Mouse (Mus musculus) frontal cortex, adult 2 months (tissue): Measurements from ENCODE around the gene Gm3435. TPM values are rescaled to one million over a fixed set of nuclear protein-coding genes. Genes with fewer than 3 reads are reported as not detected.
"Not testable (repeated sequence)": the region's sequence is repeated elsewhere in the genome, so short reads cannot be mapped to it uniquely, and the experiment has no call there.

Experiments
- DNase-seq, 2 experiments: peaks; one replicate each; pipeline ENCODE4 v3.0.0; 2022; ENCODE audit warnings: low spot score in 1 of 2; ENCODE audit errors: extremely low spot score in 1 of 2
- polyA plus RNA-seq: library from polyadenylated mRNA; depleted of rRNA; stranded (reverse); fragments of >200 nt; gene quantifications from 2 replicates; pipeline ENCODE4 v1.2.3, GENCODE M21; 2012; rRNA removed

The Gm3435 gene
- polyA plus RNA-seq, 1 experiment, result 9.2 TPM

DNA sequence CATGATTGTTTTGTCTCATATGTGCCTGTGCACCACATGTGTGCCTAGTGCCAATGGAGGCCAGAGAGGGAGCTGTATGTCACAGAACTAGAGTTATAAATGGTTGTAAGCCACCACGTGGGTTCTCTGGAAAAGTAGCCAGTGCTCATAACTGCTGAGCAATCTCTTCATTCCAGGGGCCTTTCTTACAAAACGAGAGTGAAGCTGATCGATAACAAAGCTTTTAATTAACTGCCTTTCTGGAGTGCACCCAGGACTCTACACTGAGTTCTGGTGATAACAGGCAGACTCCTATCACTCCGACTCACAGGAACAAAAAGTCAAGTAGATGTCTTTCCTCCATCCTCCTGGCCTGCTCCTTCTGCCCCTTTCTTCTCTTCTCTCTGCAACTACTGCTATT is 21.4 kb downstream of the Gm3435 start:
- DNase-seq, result not testable (repeated sequence)

DNA sequence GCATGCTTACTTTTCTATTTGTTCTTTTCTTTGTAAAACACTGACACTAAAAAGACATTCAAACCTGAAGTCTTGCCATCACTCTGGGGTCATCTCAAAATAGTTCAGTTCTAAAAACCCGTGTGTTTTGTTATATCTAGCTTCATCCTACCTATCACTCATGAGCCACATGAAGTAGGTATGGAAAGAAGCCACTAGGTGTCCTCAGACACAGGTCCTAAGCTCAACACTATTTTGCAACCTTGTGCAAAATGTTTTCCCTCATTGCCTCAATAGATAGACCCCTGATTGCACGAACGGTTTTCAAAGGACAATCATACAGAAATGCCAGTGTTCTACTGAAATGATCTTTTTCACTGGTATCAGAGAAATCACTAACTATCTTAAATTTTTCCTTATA is 30.5 kb downstream of the Gm3435 start:
- DNase-seq, result not testable (repeated sequence)

DNA sequence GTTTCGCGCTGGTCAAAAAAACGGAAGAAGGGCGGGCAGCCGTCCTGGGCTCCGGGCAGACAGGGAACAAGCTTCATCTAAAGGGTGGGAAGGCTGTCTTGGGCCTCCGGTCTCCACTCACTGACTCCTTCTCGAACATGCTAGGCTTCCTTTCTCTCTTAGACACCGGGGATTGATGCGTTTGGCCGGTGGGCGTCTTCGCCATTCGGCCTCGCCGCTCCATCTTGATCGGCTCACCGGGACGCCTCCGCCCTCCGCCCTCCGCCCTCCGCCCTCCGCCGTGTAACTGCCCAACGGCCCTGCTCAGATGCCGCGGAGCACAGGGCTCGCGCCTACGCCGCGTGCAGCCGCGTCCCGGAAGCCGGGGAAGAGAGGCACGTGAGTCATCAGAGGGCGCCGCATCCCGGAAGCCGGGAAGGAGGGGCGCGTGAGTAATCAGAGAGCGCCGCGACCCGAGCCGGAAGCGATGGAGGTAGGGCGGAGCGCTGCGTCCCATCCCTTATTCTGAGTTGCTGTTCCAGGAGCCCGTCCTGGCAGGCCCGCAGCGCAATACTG is 31.3 kb downstream of the Gm3435 start, which contains the start of the genes Ermard, Tcte3 and Gm3448:
Ermard (plus strand) TSS at position 34 of the 555 bp plus-strand sequence.
Tcte3 (minus strand) TSS at position 314 of the 555 bp plus-strand sequence.
Gm3448 (minus strand) TSS at position 363 of the 555 bp plus-strand sequence.
- not testable (repeated sequence) for DNase-seq

DNA sequence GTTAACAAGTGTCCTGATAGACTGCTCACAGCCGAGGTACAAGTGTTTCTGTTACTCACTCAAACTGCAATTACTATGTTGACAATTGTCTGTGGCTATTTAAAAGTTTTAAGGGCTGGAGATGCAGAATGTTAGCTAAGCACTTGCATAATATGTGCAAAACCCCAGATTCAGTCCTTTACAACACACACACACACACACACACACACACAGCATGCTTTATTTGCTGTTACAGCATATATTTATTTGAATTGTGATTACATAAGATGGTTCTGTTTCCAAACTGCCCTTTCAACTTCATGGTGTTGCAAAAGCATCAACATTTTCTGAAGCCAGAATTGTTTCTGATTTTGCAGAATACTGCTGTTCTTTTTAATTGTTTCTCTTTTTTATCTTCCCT is 40.4 kb downstream of the Gm3435 start:
- not testable (repeated sequence) for DNase-seq

DNA sequence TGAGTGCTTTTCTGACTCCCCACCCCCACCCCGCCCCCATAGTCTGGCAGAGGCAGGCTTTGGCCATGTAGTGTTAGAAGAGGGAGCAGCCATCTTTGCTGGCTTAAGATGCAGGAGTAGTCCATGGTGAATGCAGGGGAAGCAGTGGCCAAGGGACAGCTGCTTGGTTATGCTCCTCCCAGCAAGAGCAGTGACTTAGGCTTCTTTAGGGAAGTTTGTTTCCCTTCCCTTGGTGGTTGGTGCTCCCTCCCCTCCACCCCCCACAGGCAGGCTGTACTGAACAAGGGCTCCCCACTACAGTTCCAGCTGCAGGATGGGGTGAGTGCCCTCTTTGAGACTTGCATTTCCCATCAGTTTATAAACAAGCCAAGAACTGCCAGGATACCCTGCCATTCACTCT is 42.8 kb downstream of the Gm3435 start:
- DNase-seq, result not testable (repeated sequence)

DNA sequence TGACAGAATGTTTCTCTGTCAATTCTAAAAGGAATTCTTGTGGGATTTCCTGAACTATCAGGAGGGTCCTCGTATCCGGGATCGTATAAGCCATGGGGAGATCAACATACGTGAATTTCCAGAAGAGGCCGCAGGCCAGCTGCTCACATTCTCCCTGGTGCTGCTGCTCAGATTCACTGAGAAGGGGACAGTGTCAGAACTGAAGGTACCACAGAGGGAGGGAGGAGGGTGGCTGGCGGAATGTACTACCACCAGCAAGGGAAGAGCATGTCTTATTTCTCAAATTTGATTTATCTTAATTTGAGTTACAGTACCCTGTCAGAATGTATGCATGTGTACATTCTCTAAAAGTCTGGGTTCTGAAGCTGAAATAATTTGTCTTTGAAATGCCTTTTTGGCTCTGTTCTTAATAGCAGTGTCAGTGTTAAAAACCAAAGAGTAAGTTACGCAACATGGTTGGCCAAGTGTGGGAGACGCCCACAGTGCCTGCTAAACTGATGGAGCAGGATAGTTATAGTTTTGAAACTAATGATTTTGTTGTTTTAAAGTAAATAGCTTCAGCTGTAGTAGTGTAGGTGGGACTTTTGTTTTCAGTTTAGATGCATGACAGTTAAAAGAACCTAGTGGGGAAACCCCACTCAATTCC is 43.3 kb downstream of the Gm3435 start:
- DNase-seq, result not testable (repeated sequence)

DNA sequence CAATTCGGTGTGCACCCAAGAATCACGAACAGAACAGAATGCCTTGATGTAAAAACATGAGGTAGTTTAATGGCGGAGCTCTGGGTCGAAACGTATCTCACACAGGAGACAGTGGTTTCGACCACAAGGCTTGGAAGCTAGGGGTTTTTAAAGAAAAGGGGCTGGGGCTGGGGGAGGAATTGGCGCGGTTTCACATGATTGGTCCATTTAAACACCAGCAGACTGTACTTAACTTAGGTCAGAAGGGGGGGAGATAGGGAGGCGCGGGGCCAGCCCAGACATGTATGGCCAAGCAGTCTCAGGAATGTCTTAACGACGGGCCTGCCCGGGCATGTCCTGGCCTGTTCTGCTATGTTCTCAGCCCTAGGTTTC is 43.8 kb downstream of the Gm3435 start:
- not testable (repeated sequence) for DNase-seq

DNA sequence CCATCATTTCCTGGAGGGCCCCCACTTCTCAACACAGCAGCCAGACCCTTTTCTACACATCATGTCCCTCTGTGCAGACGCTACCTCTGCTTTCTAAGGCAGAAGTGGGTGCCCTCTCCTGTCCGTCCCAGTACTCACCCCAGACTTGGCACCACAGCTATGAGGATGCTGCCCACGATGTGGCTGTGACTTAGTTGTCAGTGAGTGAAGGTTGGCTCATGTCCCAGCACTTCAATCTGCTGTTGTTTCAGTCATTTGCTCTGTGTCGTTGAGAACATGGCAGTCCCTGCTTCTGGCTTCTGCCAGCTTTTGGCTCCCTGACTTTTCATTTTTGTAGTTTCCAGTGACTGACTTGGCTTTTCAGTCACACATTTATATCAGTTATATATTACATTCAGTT is 45.9 kb downstream of the Gm3435 start:
- DNase-seq, result peak; percentile 43 to 54

DNA sequence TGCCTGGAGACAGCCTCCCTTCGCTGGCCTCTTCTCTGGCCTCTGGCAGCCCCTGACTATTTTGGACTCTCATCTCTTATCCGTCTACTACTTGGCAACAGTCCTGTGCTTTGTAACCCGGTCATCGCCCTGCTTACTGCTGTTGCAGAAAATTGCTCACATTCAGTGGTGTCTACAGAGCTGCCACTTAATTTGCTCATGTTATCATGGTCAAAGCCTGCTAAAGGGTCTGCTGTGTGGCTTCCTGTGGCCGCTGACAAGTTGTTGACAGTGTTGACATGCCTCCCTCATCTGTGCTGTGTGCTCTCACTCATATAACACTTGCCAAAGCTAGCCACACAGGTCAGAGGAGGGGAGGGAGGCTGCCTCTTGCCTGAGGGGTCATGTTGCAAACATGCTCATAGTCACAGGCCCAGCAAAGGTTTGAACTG is 48.2 kb downstream of the Gm3435 start:
- no peak for DNase-seq

DNA sequence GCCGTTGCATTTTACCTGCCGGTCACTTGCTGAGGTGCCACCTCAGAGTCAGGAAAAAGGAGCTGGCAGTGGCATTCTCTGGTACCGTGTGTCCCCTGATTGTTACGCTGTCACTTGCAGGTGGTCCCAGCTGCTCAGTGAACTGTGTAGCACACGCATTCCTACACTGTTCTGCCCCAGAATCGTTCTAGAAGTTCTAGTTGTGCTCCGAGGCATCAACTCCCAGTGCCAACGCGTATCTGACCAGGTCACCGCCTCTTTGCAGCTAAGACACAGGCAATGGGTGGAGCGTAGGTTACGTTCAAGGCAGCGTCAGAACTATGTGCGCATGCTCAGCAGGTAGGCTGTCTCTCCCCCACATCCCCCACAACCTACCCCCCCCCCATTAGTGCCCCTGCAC is 49.7 kb downstream of the Gm3435 start:
- no peak for DNase-seq

DNA sequence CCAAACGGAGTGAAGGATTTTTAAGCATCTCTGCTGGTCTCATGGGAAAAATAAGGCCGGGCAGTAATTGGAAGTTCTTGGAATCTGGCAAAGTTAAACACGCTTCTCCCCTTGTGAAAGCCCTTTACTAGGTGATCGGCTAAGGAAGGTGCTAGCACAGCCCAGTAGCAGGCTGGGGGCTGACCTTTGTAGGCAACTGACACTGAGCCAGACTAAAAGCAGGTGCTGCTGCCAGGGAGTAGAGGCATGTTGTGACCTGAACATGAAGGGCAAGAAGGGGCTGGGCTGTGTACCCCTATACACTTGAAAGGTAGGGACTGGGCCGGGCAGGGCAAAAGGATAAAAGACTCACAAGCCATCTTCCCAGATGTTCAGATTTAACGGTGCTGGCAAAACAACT is 50.4 kb downstream of the Gm3435 start:
- no peak for DNase-seq

DNA sequence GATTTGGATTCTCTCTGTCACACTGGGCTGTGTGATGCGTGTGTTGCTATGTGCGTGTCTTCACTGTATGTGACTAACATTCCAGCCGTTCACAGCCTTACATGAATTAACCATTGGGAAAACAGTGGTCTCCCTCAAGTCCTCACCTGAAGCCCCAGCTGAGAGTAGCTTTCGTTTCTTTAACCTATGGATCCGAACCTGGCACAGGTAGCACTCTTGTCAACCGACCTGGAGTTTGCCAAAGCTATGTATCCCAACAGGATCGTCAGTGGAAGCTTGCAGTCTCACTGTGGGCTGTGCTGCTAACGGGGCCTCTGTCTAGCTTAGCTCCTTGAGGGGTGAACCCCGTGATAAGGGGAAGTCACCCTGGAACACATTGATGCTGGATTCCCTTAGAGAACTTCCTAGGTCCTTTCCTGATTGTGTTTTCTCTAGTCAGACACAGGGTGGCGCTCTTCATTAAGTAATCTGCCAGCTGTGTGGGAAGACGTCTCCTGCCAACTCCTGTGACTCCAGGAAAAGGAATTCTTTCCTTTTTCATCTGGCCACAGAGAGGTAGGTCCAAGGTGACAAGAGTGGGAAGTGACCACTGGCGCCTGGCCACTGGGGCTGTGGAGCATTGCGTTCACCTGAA is 55.5 kb downstream of the Gm3435 start:
- peak in 1 of 2 experiments; percentile 86 for DNase-seq

DNA sequence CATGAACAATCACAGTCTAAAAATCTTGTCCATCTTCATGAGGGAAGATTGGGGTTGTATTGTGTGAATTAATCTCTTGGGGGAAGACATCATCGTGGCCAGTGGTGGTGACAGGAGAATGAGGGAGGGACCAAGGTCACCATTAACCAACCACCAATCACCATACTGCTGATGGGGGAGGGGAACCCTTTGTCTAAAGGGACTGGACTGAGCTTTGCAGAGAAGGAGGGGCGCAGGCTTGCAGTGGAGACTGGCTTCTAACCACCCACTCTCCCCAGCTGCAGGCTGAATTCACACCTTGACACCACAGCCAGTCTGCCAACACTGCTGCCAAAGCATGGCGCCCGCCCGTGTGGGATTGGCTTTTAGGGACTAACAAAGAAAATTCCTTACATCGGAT is 56.1 kb downstream of the Gm3435 start:
- DNase-seq, result no peak

DNA sequence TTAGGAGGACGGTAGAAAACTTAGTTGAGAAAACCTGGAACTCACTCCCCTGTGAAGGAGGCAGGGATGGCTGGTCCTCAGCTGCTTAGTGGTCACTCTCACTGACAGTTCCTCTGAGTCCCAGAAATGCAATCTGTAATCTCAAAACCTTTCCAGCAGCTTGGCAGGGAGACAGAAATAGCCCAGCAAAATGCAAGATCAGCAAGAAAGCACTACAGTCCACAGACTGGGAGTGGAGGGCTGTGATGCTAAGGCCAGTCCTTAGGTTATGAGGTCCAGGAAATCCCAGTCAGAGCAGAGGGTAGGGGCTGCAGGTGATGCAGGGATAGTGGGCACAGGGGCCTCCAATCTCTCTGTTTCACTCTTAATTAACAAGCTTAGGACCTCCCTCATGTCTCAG is 56.9 kb downstream of the Gm3435 start:
- no peak for DNase-seq

DNA sequence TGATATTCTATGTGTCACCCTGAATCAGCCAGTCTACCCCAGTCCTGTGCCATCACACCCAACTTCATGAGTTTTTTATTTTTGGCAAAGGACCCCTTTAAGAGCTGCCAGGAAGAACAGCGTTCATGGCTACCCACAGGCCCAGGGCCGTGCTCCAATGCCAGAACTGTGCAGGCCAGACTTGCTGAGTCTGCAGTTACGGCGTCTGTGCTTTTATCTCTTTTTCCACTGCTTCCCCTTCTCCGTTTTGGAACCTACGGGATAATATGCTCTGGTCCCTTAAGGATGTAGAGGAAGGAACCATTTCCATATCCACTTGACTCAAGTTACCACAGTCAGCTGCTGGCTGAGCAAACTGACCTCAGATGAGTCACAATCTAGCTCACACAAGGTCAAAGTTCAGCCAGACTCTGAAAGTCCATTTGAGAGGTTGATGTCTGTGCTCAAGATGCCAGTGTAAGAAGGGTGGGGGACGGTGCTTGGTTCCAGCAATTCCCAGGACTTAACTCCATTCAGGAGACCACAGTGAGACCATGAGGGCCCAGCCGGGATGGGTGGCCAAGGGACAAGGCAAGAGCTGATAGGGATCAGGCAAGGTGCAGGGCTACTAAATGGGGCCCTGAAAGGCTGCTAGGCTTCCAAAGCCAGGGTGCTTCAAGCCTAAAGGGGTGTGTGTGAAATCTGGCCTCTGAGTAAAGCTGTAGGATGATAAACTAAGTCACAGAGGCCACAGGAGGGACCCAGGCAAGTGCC is 58.2 kb downstream of the Gm3435 start:
- no peak for DNase-seq

DNA sequence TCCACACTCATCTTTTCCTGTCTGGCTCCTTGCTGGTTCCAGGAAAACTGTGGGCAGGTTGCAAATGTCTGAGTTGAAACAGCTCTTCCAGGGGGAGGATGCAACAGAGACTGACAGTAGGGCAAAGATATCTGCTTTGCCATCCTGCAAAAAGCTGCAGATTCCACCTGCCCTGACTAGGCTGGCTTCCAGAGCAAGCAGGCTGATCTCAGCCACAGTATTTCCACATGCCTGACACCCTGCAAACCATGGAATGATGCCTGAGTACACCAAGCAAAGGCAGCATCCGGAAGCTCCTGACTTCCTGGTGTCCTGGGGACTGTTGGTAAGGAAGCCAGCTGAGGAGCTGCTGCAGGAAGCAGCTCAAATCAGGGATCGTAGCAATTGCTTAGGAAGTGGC is 59.1 kb downstream of the Gm3435 start:
- peak in 1 of 2 experiments; percentile 55 for DNase-seq

Other genes with a start within 250 kb of the Gm3435 start
- gene Wdr27, start 67.0 kb upstream of the Gm3435 start, polyA plus RNA-seq, result 6.0 and 6.9 TPM in 2 replicates
- gene 1600012H06Rik, start 67.0 kb upstream of the Gm3435 start, polyA plus RNA-seq, result 16.9 and 19.6 TPM in 2 replicates
- gene Phf10, start 48.9 kb upstream of the Gm3435 start, polyA plus RNA-seq, result 52.0 and 55.6 TPM in 2 replicates
- gene 9030025P20Rik, start 31.7 kb upstream of the Gm3435 start, polyA plus RNA-seq, result 15.3 and 16.0 TPM in 2 replicates
- not detected in 2 replicates for gene Gm3417, start 31.4 kb upstream of the Gm3435 start, polyA plus RNA-seq
- 71.7 and 72.2 TPM in 2 replicates for gene Ermard, start 31.0 kb downstream of the Gm3435 start, polyA plus RNA-seq
- gene Tcte3, start 31.3 kb downstream of the Gm3435 start, polyA plus RNA-seq, result 0.36 and 0.95 TPM in 2 replicates
- gene Gm3448, start 31.4 kb downstream of the Gm3435 start, polyA plus RNA-seq, result 4.0 and 4.9 TPM in 2 replicates